9 mouse cellular contexts compared by ENCODE assay signal in the genomic region with DNA sequence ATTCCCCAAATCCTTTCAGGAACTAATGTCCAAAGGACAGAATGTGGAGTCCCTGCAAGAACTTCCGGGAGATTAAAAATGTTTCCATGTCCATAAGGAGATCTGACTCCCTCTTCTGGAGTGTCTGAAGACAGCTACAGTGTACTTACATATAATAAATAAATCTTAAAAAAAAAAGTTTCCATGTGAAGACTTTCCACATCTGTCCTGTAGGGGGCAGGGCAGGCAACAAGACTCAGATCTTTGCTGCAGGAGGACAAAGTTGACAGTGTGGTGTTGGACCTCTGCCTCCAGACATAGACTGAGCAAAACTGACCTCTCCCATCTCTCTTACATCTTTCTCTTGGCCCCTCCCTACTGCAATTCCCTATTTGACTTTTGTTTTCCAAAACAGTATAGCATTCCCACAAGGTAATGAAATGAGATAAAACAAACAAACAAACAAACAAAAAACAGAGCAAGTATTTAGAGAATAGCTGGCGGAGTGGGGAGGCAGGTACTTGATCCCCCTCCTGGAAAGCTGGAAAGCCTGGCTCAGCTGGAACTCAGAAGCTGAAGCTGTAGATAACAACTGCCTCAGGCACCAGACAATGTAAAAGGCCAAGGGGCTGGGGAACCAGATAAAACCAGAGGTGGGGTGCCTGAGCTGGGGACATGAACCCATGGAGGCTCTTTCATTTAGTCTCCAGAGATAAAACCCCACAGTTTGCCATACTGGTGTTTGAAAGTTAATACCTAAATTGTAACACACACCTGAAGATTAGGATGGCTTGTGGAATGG.
DNase-seq lines count a peak whose midpoint lies in the region; ATAC-seq and TF ChIP-seq lines count a peak whose summit lies in the region.
"Had no signal": no experiment of that assay in that cellular context is flagged by ENCODE, and none has a peak within 500 bp of the region (broad histone marks: within the 10 kb centered on the region; RNA-seq: fewer than 3 reads in every experiment).

No protein-coding gene starts in this region.

- H3K9ac ChIP-seq in forebrain, postnatal 0 days: no peak overlapping the region
- H3K9ac ChIP-seq in forebrain, embryonic 11.5 days (ENCODE audit: low read length): no peak overlapping the region
- H3K9ac ChIP-seq: heart, embryonic 15.5 days had no signal

- H3K36me3 ChIP-seq in forebrain, postnatal 0 days (ENCODE audit: insufficient read depth): peaks cover 72% of the 10 kb centered on the region
- no peaks in the 10 kb centered on the region for H3K36me3 ChIP-seq in forebrain, embryonic 11.5 days (ENCODE audit: control insufficient read depth, insufficient read depth, low read length)
- H3K36me3 ChIP-seq in thymus, adult 2 months (ENCODE audit: control insufficient read depth, insufficient read depth, low read length): no peaks in the 10 kb centered on the region

- no peak overlapping the region for H3K4me3 ChIP-seq in forebrain, postnatal 0 days (ENCODE audit: low read depth, low read length)
- no peak overlapping the region for H3K4me3 ChIP-seq in forebrain, embryonic 11.5 days (ENCODE audit: low read depth, low read length)
- no peak overlapping the region for H3K4me3 ChIP-seq in thymus, adult 2 months (ENCODE audit: control insufficient read depth, insufficient read depth, low read length)
- H3K4me3 ChIP-seq: heart, embryonic 15.5 days had no signal

- no peaks in the 10 kb centered on the region for H3K9me3 ChIP-seq in forebrain, postnatal 0 days (ENCODE audit: low read length)
- no peaks in the 10 kb centered on the region for H3K9me3 ChIP-seq in forebrain, embryonic 11.5 days (ENCODE audit: control insufficient read depth, low read length)
- H3K9me3 ChIP-seq: heart, embryonic 15.5 days had no signal

- 82% methylated on average over 2 of the region's 2 CpGs for WGBS in forebrain, postnatal 0 days
- WGBS in forebrain, embryonic 11.5 days: 78% methylated on average over 2 of the region's 2 CpGs
- WGBS in thymus, adult 2 months: 84% methylated on average over 2 of the region's 2 CpGs

- no peak overlapping the region for H3K27ac ChIP-seq in forebrain, postnatal 0 days (ENCODE audit: low read depth, low read length)
- H3K27ac ChIP-seq in forebrain, embryonic 11.5 days (ENCODE audit: low read depth, low read length): no peak overlapping the region
- no peak overlapping the region for H3K27ac ChIP-seq in thymus, adult 2 months (ENCODE audit: control insufficient read depth, insufficient read depth, low read length)
- H3K27ac ChIP-seq: heart, embryonic 15.5 days had no signal

- TF ChIP-seq POLR2A in thymus, adult 2 months (IDR thresholded peaks at IDR 0.05; ENCODE audit: control insufficient read depth, extremely low read depth, insufficient read depth, low read length, poor library complexity): no peak

- no peaks in the 10 kb centered on the region for H3K4me1 ChIP-seq in forebrain, postnatal 0 days (ENCODE audit: insufficient read depth)
- H3K4me1 ChIP-seq in forebrain, embryonic 11.5 days (replicated peaks; ENCODE audit: control insufficient read depth, insufficient read depth, low read length): no peaks in the 10 kb centered on the region
- no peaks in the 10 kb centered on the region for H3K4me1 ChIP-seq in thymus, adult 2 months (replicated peaks; ENCODE audit: control insufficient read depth, insufficient read depth, low read length)

- peak; percentile 41 for DNase-seq in forebrain, postnatal 0 days
- no peak for DNase-seq in forebrain, embryonic 11.5 days (ENCODE audit: low spot score)
- DNase-seq in spleen, postnatal 4 days (ENCODE audit: low spot score in 2 of 2): peak; percentile 27 to 66
- no peak for DNase-seq in spleen, postnatal 14 days (ENCODE audit: low spot score in 2 of 2)
- DNase-seq in heart, postnatal 36 days: peak; percentile 16 to 20
- DNase-seq in thymus, postnatal 10 days (ENCODE audit: low spot score in 2 of 2): no peak
- no peak for DNase-seq in thymus, adult 2 months

- no peak overlapping the region for H3K4me2 ChIP-seq in forebrain, postnatal 0 days (ENCODE audit: low read depth)
- no peak overlapping the region for H3K4me2 ChIP-seq in forebrain, embryonic 11.5 days (ENCODE audit: low read depth, low read length, severe bottlenecking)
- H3K4me2 ChIP-seq: heart, embryonic 15.5 days had no signal

- no peak for ATAC-seq in forebrain, postnatal 0 days
- no peak for ATAC-seq in forebrain, embryonic 11.5 days (replicated peaks; ENCODE audit: low FRiP score)
- ATAC-seq in megakaryocyte-erythroid progenitor cell, adult 5-6 weeks (replicated peaks; ENCODE audit: low FRiP score, low TSS enrichment, poor library complexity, severe bottlenecking): peak; percentile 93

- H3K27me3 ChIP-seq in forebrain, postnatal 0 days (ENCODE audit: insufficient read depth, low read length): no peaks in the 10 kb centered on the region
- H3K27me3 ChIP-seq in forebrain, embryonic 11.5 days (ENCODE audit: control insufficient read depth, insufficient read depth, low read length): no peaks in the 10 kb centered on the region
- no peaks in the 10 kb centered on the region for H3K27me3 ChIP-seq in thymus, adult 2 months (ENCODE audit: control insufficient read depth, insufficient read depth, low read length)
- H3K27me3 ChIP-seq: heart, embryonic 15.5 days had no signal

- TF ChIP-seq CTCF in forebrain, postnatal 0 days (IDR thresholded peaks at IDR 0.05; ENCODE audit: low read depth): peak; percentile 63
- TF ChIP-seq CTCF in thymus, adult 2 months (IDR thresholded peaks at IDR 0.05; ENCODE audit: borderline replicate concordance, control insufficient read depth, extremely low read depth, insufficient read depth, low read length, poor library complexity): no peak

- intact Hi-C loops in heart, postnatal 36 days (cut with DNase I): loop anchor here (5.0 kb wide), 1 partner anchor 201 kb away; no protein-coding TSS in a partner anchor

Comparison
In these comparisons a context has a peak if more than half of its experiments do, and no peak if none do; other contexts are left out.
1. DNase-seq: peak in forebrain, postnatal 0 days (single experiment), spleen, postnatal 4 days (2 of 2) and heart, postnatal 36 days (2 of 2); none in forebrain, embryonic 11.5 days (single experiment), spleen, postnatal 14 days (0 of 2), thymus, postnatal 10 days (0 of 2) and thymus, adult 2 months (single experiment).